9 mouse cellular contexts compared by ENCODE assay signal in the genomic region with DNA sequence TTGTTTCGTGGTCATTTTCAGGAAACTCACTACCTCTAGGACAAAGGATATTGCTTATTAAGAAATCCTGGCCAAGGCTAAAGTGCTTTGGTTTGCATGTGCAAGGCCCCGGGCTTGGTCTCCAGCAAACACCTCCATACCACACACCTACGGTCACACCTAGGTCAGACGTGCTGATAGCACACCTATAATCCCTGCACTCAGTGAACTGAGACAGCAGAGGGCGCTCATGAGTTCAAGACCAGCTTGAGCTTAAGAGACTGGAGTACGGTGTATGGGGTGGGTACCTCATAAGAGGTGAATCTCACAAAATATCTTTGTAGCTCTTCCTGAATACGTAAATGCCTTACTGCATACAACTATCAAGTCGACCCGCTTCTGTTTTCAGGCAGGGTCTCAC. TPM values are rescaled to one million over a fixed set of nuclear protein-coding genes. Genes with fewer than 3 reads are reported as not detected.
DNase-seq lines count a peak whose midpoint lies in the region; ATAC-seq and TF ChIP-seq lines count a peak whose summit lies in the region.
"Had no signal": no experiment of that assay in that cellular context is flagged by ENCODE, and none has a peak within 500 bp of the region (broad histone marks: within the 10 kb centered on the region; RNA-seq: fewer than 3 reads in every experiment).

No protein-coding gene starts in this region.

- H3K4me2 ChIP-seq in hindbrain, embryonic 14.5 days (replicated peaks): no peak overlapping the region
- H3K4me2 ChIP-seq in liver, embryonic 14.5 days (ENCODE audit: low read depth): no peak overlapping the region
- H3K4me2 ChIP-seq: lung, embryonic 15.5 days had no signal

- 59% methylated on average over 9 of the region's 9 CpGs for WGBS in hindbrain, embryonic 14.5 days
- 58% methylated on average over 9 of the region's 9 CpGs for WGBS in liver, embryonic 14.5 days (ENCODE audit: insufficient replicate concordance)

- H3K4me3 ChIP-seq in hindbrain, embryonic 14.5 days (replicated peaks; ENCODE audit: low read length): no peak overlapping the region
- no peak overlapping the region for H3K4me3 ChIP-seq in liver, embryonic 14.5 days (ENCODE audit: insufficient read depth in 1 of 2, low read depth in 2 of 2, low read length in 2 of 2)
- H3K4me3 ChIP-seq: lung, embryonic 15.5 days had no signal

- no peaks in the 10 kb centered on the region for H3K9me3 ChIP-seq in hindbrain, embryonic 14.5 days (ENCODE audit: control insufficient read depth, low read length)
- no peaks in the 10 kb centered on the region for H3K9me3 ChIP-seq in liver, embryonic 14.5 days (ENCODE audit: control insufficient read depth, low read length)
- H3K9me3 ChIP-seq: lung, embryonic 15.5 days had no signal

- no peak for ATAC-seq in hindbrain, embryonic 14.5 days (ENCODE audit: low FRiP score)
- peak; percentile 65 for ATAC-seq in liver, embryonic 14.5 days (ENCODE audit: insufficient read depth)

- H3K27me3 ChIP-seq in hindbrain, embryonic 14.5 days (ENCODE audit: control insufficient read depth, insufficient read depth, low read length): no peaks in the 10 kb centered on the region
- no peaks in the 10 kb centered on the region for H3K27me3 ChIP-seq in liver, embryonic 14.5 days (ENCODE audit: control insufficient read depth, insufficient read depth, low read length)
- H3K27me3 ChIP-seq: lung, embryonic 15.5 days had no signal

- H3K27ac ChIP-seq in hindbrain, embryonic 14.5 days: no peak overlapping the region
- no peak overlapping the region for H3K27ac ChIP-seq in liver, embryonic 14.5 days
- H3K27ac ChIP-seq: lung, embryonic 15.5 days had no signal

- H3K4me1 ChIP-seq in hindbrain, embryonic 14.5 days (replicated peaks; ENCODE audit: control insufficient read depth, insufficient read depth, low read length): no peaks in the 10 kb centered on the region
- H3K4me1 ChIP-seq in liver, embryonic 14.5 days (replicated peaks; ENCODE audit: control insufficient read depth in 2 of 2, insufficient read depth in 2 of 2, low read length in 1 of 2): no peaks in the 10 kb centered on the region
- H3K4me1 ChIP-seq: lung, embryonic 15.5 days had no signal

- H3K36me3 ChIP-seq in hindbrain, embryonic 14.5 days (replicated peaks; ENCODE audit: control insufficient read depth, insufficient read depth): peaks cover 68% of the 10 kb centered on the region
- H3K36me3 ChIP-seq in liver, embryonic 14.5 days (replicated peaks; ENCODE audit: control insufficient read depth, insufficient read depth, low read depth): peaks cover 18% of the 10 kb centered on the region

- TF ChIP-seq EP300 in liver, embryonic 14.5 days (IDR thresholded peaks at IDR 0.05; ENCODE audit: low read depth): no peak

- peak; percentile 88 for TF ChIP-seq CTCF in liver, embryonic 14.5 days (IDR thresholded peaks at IDR 0.05; ENCODE audit: low read depth)

- no peak overlapping the region for H3K9ac ChIP-seq in hindbrain, embryonic 14.5 days
- no peak overlapping the region for H3K9ac ChIP-seq in liver, embryonic 14.5 days (replicated peaks)
- H3K9ac ChIP-seq: lung, embryonic 15.5 days had no signal

- DNase-seq in left cerebral cortex, adult 18-20 months (ENCODE audit: low spot score in 2 of 2): peak; percentile 60 to 81
- no peak for DNase-seq in left cerebral cortex, adult 11 months (ENCODE audit: low spot score)
- peak; percentile 59 for DNase-seq in T-cell, adult 2 months (ENCODE audit: low spot score)
- peak; percentile 87 to 91 for DNase-seq in cerebellum, postnatal 10 days
- DNase-seq in hindbrain, embryonic 14.5 days (ENCODE audit: low spot score): peak; percentile 73
- peak; percentile 39 to 50 (median 46) for DNase-seq in liver, embryonic 14.5 days (ENCODE audit: low read depth in 3 of 3, low spot score in 3 of 3)
- DNase-seq in retina, postnatal 1 day: peak; percentile 69
- peak; percentile 85 for DNase-seq in thymus, postnatal 4 days

RNA-seq across cellular contexts. Expression of a gene that starts 24.6 kb away (rescaled TPM):
- 10 to 100 TPM; 62.6 to 74.7 TPM for total RNA-seq in left cerebral cortex, adult 18-20 months (2021)
- 5.0 TPM in 2 replicates for polyA plus RNA-seq in hindbrain, embryonic 14.5 days (2014; fragmentation: Nextera tagmentation; extraction: Ambion mirVana)
- 2.9 and 3.5 TPM in 2 replicates for polyA plus RNA-seq in liver, embryonic 14.5 days (2012; rRNA removed)
- 2.4 and 2.7 TPM in 2 replicates for polyA plus RNA-seq in liver, embryonic 14.5 days (2014; fragmentation: Nextera tagmentation; extraction: Ambion mirVana)

RNA-seq across cellular contexts. Expression of a gene that starts 29.7 kb away (rescaled TPM):
- total RNA-seq in left cerebral cortex, adult 18-20 months (2021): 10 to 100 TPM; 45.1 to 50.6 TPM
- polyA plus RNA-seq in hindbrain, embryonic 14.5 days (2014; fragmentation: Nextera tagmentation; extraction: Ambion mirVana): 79.1 and 82.7 TPM in 2 replicates
- 12.6 and 12.9 TPM in 2 replicates for polyA plus RNA-seq in liver, embryonic 14.5 days (2012; rRNA removed)
- polyA plus RNA-seq in liver, embryonic 14.5 days (2014; fragmentation: Nextera tagmentation; extraction: Ambion mirVana): 23.7 and 24.2 TPM in 2 replicates

RNA-seq across cellular contexts. Expression of a gene that starts 59.1 kb away (rescaled TPM):
- 10 to 100 TPM; 10.2 to 11.9 TPM for total RNA-seq in left cerebral cortex, adult 18-20 months (2021)
- 5.3 and 6.6 TPM in 2 replicates for polyA plus RNA-seq in hindbrain, embryonic 14.5 days (2014; fragmentation: Nextera tagmentation; extraction: Ambion mirVana)
- 1.9 and 2.2 TPM in 2 replicates for polyA plus RNA-seq in liver, embryonic 14.5 days (2012; rRNA removed)
- 0.21 and 0.83 TPM in 2 replicates for polyA plus RNA-seq in liver, embryonic 14.5 days (2014; fragmentation: Nextera tagmentation; extraction: Ambion mirVana)
